Mouse (Mus musculus) A20 (cell line): Measurements from ENCODE around the gene Slc35a2.

Source experiments
- DNase-seq: peaks from one replicate; pipeline ENCODE4 v3.0.0-alpha.2; 2011; ENCODE audit warnings: low read depth, low spot score

Gene Slc35a2

GRCm38 (mm10) chrX:7883841-7884567, at the start of gene Slc35a2:
Slc35a2 (plus strand) TSS chrX:7884028.
- DNase-seq = peak; percentile 89

DNA sequence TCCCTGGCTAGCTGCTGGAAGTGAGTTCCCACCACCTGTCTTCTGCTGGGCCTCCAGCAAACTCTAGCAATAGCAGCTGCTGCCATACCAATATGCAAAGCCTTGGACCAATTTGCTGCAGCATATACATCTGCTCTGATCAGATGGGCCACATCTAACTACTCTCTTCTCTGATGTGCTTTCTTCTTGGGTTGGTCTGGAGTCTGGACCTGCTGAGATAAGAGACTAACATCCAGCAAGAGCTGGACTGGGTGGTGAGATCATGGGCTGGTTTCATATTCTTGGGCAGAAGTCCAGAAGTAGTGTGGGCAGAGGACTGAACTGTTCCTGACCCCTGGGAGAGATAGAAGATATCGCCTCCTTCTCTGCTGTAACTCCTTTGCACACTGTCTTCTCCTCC, 46.7 kb upstream of the Slc35a2 start:
- DNase-seq = no peak

- DNase-seq = no peak
Measured at GRCm38 (mm10) chrX:7840842-7841162, 43.0 kb upstream of the Slc35a2 start.

DNA sequence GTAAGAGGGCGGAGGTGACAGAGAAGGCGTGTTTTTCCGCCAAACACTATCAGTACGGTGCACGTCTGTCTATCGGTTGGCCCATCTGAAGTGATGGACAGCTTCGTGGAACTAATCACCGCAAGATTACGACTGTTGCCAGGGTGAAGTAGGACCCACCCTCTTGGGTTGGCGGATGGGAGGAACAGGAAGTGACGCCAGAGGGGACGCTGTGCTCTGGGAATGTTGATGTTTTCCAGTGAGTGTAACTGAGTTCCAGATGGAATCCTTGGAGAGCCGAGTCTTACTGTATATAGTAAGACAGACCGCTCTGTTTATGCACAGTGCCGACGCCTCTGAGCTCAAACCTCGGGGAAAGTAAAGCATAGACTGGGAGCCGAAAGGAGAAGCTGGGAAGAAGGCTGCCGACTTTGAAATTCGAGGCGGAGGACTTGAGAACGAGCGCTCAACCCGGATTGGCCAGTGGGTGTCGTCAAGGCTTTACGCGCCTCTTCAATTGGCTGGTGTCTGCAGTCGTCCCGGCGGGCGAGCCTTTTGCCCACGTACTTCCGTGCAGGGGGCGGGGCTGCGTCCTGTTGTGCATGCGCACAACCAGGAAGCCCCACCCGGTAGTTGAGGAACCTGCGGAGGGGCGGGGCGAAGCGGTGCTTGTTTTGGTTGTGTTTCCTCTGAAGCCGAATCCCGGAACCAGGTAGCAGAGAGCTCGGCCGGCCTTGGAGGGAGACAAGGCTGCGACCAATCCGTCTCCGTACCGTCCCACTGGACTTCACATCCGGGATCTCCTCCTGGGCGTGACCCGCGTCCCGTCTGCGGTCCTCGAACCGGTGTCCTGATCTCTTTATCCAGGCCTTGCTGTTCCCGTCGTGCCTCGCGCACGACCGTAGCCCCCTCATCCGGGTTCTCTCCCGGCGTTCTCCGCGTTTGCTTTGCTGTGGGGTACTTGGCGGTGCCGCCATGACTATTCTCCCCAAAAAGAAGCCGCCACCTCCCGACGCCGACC, 42.4 kb upstream of the Slc35a2 start, which contains the start of gene Otud5:
Otud5 (plus strand) TSS at position 202 of the 1,000 bp plus-strand sequence.
- DNase-seq = peak; percentile 95

DNA sequence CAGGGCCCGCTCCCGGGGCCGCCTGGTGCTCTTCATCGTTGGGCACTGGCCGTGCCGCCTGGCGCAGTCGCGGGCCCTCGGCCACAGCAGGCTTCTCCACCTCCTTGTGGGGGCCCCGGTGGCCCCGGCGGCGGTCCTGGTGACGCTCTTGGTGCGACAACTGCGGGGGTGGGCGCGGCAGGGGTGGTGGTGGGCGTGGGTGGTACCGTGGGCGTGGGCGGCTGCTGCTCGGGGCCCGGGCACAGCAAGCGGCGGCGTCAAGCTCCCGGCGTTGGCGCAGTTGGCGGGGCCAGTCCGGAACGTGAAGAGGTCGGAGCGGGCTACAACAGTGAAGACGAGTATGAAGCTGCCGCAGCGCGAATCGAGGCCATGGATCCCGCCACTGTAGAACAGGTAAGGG, 41.5 kb upstream of the Slc35a2 start:
- peak; percentile 10 for DNase-seq

- no peak for DNase-seq
Measured at GRCm38 (mm10) chrX:7847845-7848244, 36.0 kb upstream of the Slc35a2 start.

- peak; percentile 61 for DNase-seq
Measured at GRCm38 (mm10) chrX:7854578-7854977, 29.2 kb upstream of the Slc35a2 start.

GRCm38 (mm10) chrX:7859191-7859753, 24.6 kb upstream of the Slc35a2 start:
- DNase-seq = no peak

DNA sequence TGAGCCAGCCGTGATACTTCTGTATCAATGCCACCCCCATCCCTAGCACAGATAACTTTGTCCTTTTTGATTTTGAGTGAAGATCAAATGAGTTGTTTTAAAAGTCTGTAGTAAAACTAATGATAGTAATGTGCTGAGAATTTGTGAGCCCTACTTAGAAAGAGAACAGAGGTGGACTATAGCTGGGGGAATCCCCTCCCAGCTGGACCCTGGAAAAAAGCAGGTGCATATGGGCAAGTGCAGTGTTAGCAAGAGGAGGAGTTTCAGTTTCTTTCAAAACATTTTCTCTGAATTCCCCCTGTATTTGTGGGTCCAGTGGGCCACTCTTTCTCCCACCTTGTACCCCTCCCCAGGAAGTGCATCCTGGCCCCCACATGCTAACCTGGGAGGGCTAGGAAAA, 20.6 kb upstream of the Slc35a2 start:
- peak; percentile 60 for DNase-seq

DNA sequence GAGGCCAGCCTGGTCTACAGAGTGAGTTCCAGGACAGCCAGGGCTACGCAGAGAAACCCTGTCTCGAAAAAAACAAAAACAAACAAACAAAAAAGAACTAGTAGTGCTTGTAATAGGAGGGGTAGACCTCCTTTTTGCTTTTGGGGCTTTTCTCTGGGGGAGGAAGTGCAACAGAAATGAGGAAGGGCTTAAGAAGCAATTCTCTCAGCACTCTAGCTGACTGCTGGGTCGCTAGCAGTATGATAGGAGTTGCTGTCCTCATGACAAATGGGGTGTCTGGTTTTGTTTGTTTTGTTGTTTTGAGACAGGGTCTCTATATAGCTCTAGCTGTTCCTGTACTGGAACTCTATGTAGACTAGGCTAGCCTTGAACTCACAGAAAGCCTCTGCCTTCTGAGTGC, 19.3 kb upstream of the Slc35a2 start:
- DNase-seq = peak; percentile 70

- peak; percentile 68 for DNase-seq
Measured at GRCm38 (mm10) chrX:7865343-7865742, 18.5 kb upstream of the Slc35a2 start.

DNA sequence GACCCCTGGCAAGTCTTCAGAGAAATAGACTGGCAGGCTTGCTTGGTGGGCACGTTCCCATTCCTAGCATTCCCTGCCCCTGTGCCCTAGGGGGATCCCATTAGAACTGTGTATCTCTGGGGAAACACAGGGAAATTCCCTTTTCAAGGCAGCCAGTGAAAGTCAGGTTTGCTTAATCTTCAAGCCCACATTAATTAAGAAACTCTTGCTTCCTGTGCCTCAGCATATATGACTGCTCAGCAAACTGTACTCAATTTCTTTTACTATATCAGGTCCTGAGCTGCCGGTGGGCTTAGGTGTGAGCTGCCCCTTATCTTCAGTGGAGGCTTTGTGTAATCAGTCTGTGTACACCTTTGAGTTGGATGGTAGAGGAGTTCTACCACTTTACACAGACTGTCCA, 18.0 kb upstream of the Slc35a2 start:
- DNase-seq = peak; percentile 40

- no peak for DNase-seq
Measured at GRCm38 (mm10) chrX:7867141-7867540, 16.7 kb upstream of the Slc35a2 start.

DNA sequence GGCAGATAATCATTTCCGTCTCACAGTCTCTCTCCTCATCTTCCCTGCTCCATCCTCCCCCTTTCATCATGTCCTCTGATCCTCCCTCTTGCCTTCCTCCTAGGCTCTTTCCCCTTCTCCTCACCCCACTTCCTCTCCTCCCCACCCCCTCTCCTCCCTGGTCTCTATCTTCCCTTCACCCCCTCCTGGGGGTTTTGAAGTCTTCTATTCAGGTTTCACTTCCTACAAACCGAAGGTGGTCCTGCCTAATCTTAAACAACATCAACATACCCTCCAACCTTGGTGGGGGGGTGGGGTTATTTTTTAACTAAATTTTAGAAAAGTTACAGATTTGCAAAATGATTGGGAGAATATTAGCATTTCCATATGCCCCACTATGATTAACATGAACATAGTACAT, 15.3 kb upstream of the Slc35a2 start:
- peak; percentile 10 for DNase-seq

- DNase-seq = no peak
Measured at GRCm38 (mm10) chrX:7869826-7870225, 14.0 kb upstream of the Slc35a2 start.

DNA sequence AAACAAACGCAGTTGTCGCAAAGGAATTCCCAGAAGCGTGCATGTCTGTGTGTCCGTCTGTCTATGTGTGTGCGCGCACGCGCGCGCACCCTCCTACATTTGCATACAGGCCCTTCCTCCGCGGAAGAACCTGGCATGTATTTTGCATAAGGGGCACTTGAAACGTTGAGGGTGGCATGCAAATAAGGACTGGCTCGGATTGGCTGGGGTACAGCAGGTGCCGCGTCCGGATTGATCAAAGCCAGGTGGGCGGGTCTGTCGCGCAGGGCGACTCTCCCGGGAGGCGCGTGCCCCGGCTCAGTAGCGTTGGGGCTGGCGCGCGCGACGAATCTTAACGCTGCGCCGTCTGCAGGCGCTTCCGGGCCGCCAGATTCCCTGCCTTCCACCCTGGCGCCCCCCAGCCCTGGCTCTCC, 5.8 kb upstream of the Slc35a2 start, which contains the start of gene Pim2:
Pim2 (plus strand) TSS at position 256 of the 413 bp plus-strand sequence.
- DNase-seq = peak; percentile 90

GRCm38 (mm10) chrX:7878495-7878894, 5.3 kb upstream of the Slc35a2 start:
- peak; percentile 48 for DNase-seq

DNA sequence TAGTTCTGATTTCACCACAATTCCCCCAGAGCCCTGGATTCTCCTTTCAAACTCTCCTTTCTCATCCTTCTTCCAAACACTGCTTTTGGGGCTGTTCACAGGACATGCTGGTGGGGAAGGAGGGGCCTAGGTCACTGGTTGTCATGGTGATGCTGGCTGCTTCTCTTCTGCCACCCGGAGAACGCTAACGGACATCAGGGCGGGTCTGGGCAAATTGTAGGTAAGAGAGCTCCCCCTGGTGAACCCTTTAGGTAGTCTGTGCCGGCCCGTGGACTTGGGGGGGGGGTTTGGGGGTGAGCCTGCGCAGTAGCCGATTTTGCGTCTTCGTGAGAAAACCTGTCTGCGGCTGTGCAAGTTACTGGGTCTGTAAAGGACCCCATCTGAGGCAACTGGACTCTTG, 4.0 kb upstream of the Slc35a2 start:
- peak; percentile 88 for DNase-seq

- peak; percentile 63 for DNase-seq
Measured at GRCm38 (mm10) chrX:7898211-7898610, 14.4 kb downstream of the Slc35a2 start.

- DNase-seq = peak; percentile 94
Measured at GRCm38 (mm10) chrX:7898880-7899874, 15.3 kb downstream of the Slc35a2 start, which contains the start of the genes Pqbp1 and Timm17b. Pqbp1 (minus strand) TSS chrX:7899269. Timm17b (plus strand) TSS chrX:7899357.

GRCm38 (mm10) chrX:7904441-7904840, 20.6 kb downstream of the Slc35a2 start:
- no peak for DNase-seq
